Mouse (Mus musculus): ENCODE measurements around the gene Pno1. TPM values are rescaled to one million over a fixed set of nuclear protein-coding genes. Genes with fewer than 3 reads are reported as not detected.
"Not testable (repeated sequence)": the region's sequence is repeated elsewhere in the genome, so short reads cannot be mapped to it uniquely, and the experiment has no call there.

Pno1 gene
- total RNA-seq (2021): 10 to 100 TPM; 32.9 to 34.7 TPM

GRCm38 (mm10) chr11:17211258-17212140 lies at the start of gene Pno1:
Gene Pno1, minus strand, starts transcription at chr11:17211568.
- peak; percentile 95 to 97 for DNase-seq
- intact Hi-C loops (cut with DNase I): loop anchor here (1.0 to 10.0 kb wide), 6 partner anchors 45 to 707 kb away; partner anchors contain the start of genes C1d, Cnrip1, Fbxo48 and Plek

- intact Hi-C loops (cut with DNase I): loop anchor here (2.0 to 5.0 kb wide), 3 partner anchors 47 to 751 kb away; partner anchors contain the start of genes Pno1 and Sec61g
- no peak for DNase-seq
These were observed 46.5 kb upstream of the Pno1 start for GRCm38 (mm10) chr11:17257861-17258260.

DNA sequence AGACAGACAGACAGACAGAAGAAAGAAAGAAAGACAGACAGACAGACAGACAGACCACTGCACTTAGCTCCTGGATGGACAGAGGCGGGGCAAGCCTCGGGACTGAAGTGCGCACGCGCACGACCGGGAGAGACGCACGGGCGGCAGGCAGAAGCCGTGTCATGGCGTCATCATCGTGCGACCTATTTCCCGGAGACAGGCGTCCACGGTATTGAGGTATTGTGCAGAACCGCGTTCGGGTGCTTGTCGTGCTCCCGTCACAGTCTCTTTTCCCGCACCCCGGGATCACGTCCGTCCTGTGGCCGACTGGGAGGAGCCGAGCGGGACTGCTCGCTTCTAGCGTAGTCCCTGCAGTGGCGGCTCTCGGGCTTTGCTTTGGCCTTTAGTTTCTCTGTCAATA lies 46.1 kb upstream of the Pno1 start, which contains the start of gene C1d:
Gene C1d (plus strand): TSS at position 137 of the 400 bp plus-strand sequence.
- intact Hi-C loops (cut with DNase I): loop anchor here (2.0 to 5.0 kb wide), 3 partner anchors 47 to 750 kb away; partner anchors contain the start of genes Pno1 and Sec61g
- peak; percentile 94 to 95 for DNase-seq

DNA sequence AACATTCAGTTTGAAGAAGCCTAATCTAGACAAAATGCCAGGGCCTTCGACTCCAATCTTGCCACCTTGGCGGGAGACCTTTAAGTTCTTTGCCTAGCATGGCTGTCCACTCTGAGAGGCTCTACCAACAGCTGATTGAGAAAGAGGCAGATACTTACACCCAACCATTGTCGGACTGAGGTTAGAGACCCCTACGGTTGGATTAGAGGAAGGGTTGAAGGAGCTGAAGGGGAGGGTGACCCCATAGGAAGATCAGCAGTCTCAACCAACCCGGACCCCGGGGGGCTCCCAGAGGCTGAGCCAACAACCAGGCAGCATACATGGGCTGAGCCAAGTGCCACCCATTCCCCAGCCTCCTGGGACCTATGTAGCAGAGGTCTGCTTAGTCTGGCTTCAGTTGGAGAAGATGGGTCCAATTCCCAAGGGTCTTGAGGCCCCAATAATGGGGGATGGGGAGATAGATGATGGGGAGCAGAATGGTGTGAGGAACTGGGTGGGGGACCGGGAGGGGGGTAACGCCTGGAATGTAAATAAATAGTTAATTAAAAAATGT lies 45.5 kb upstream of the Pno1 start:
- peak in 1 of 2 experiments; percentile 3 for DNase-seq
- intact Hi-C loops (cut with DNase I): loop anchor here (2.0 to 5.0 kb wide), 3 partner anchors 46 to 750 kb away; partner anchors contain the start of genes Pno1 and Sec61g

DNA sequence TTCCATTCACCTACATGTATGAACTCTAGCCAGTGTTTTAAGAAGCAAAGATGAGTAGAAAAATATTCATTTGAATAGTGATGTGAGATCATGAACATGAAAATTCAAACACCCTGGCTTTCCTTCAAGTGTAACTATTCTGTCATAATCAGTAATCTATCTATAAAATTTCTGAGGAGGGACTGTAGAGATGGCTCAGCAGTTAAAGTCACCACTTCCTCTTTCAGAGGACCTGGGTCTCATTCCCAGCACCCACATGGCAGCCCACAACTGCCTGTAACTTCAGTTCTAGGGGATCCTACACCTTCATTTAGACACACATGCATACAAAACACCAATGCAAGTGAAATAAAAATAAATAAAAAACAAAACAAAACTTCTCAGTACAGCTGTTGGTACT lies 37.3 kb upstream of the Pno1 start:
- intact Hi-C loops (cut with DNase I): no loop called here
- no peak for DNase-seq

DNA sequence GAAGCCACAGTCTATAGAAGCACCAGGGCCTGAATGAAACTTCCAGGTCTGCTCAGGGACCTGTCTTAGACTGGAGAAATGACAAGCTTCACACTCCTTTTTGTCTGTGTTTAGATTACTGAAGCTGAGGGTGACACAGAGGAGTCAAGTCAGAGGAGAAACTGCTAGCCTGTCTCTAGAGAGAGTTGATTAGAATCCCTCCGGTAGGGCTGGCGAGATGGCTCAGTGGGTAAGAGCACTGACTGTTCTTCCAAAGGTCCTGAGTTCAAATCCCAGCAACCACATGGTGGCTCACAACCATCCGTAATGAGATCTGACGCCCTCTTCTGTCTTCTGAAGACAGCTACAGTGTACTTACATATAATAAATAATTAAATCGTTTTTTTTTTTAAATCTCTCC lies 27.2 kb upstream of the Pno1 start:
- DNase-seq; intact Hi-C loops (cut with DNase I): not testable (repeated sequence)

- no peak for DNase-seq
These were observed 25.2 kb upstream of the Pno1 start for GRCm38 (mm10) chr11:17236449-17237037.

DNA sequence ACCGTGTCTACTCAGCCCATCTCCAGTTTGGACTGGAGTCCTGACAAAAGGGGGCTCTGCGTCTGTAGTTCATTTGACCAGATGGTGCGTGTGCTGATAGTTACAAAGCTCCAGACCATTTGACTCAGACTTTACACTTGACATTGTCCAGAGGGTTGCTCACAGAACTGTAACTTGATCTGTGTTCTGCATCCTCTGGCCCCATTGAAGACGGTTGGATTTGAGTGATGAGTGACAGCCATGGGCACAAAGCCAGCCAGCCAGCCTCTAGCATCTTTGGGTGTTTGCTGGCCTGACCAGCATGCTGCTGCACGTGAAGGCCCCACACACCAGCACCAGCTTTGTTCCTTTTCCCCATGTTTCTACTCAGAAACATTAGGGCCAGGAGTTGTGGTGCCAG lies 21.4 kb upstream of the Pno1 start:
- no peak for DNase-seq

More at GRCm38 (mm10) chr11:17236449-17237037, 25.2 kb upstream of the Pno1 start:
- intact Hi-C loops (cut with DNase I): no loop called here

GRCm38 (mm10) chr11:17221126-17221525 lies 9.8 kb upstream of the Pno1 start:
- intact Hi-C loops (cut with DNase I): no loop called here
- no peak for DNase-seq

More for the DNA sequence above, 21.4 kb upstream of the Pno1 start:
- intact Hi-C loops (cut with DNase I): no loop called here

DNA sequence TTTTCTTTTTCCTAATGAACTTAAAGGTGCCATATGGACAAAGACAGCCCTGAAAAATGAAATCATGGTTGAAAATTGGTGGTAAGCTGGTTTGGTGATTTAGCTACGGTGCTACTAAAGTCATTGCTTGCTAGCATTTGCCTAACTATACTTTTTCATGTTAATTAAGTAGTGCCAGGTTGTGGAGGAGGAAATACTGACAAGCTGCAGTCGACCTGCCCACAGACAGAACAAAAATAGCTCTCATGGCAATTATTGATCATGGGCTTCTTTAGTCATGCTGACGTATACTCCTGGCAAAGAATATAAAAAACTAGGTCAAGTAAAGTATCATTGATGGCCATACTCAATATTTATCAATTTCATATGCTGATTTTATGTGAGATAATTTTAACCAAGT lies 4.1 kb upstream of the Pno1 start:
- intact Hi-C loops (cut with DNase I): loop anchor here (10.0 kb wide), 1 partner anchor 711 kb away; the partner anchor contains the start of gene Sec61g
- no peak for DNase-seq

- DNase-seq: no peak
- intact Hi-C loops (cut with DNase I): loop anchor here (5.0 to 10.0 kb wide), 3 partner anchors 161 to 708 kb away; partner anchors contain the start of genes Cnrip1, Plek and Sec61g
These were observed 1.6 kb upstream of the Pno1 start for GRCm38 (mm10) chr11:17212903-17213509.

GRCm38 (mm10) chr11:17212141-17212495 lies 750 bp upstream of the Pno1 start:
- no peak for DNase-seq
- intact Hi-C loops (cut with DNase I): loop anchor here (5.0 to 10.0 kb wide), 3 partner anchors 160 to 707 kb away; partner anchors contain the start of genes Cnrip1, Plek and Sec61g

- intact Hi-C loops (cut with DNase I): no loop called here
- no peak for DNase-seq
These were observed 8.9 kb downstream of the Pno1 start for GRCm38 (mm10) chr11:17202481-17202880.

- intact Hi-C loops (cut with DNase I): no loop called here
- DNase-seq: no peak
These were observed 10.4 kb downstream of the Pno1 start for GRCm38 (mm10) chr11:17200936-17201335.

- intact Hi-C loops (cut with DNase I): no loop called here
- DNase-seq: no peak
These were observed 11.4 kb downstream of the Pno1 start for GRCm38 (mm10) chr11:17199840-17200501.

GRCm38 (mm10) chr11:17199170-17199569 lies 12.2 kb downstream of the Pno1 start:
- intact Hi-C loops (cut with DNase I): no loop called here
- no peak for DNase-seq

DNA sequence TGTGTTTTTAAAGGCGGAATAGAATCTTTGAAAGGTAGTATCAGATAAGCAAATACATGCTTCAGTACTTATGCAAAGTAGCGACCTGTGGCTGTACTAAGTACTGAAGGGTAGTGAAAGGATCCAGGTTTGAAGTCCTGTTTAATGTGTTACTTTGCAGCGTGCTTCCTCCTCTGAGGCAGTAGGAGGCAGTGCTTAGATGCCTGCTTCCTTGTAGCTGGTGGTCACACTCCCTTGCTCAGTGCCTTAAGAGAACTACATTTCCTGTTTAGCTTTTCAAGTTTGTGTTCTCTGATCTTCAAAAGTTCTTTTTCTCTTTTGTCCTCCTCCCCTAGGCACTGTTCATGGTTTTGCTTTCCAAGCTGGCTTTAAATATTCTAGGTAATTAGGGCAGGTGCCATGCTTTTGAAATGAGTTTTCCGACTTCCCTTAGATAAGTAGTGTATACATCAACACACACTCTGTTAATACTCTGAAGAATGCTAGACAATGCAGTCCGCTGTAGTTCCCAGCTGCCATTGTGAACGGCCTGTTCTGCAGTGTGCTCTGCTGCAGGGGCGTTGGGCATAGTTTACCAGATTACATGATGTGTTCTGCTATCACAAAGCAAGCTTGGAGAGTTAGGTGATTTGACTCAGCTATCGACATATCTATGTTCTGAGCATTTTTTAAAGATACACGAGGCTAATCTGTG lies 19.1 kb downstream of the Pno1 start:
- intact Hi-C loops (cut with DNase I): no loop called here
- DNase-seq: no peak

GRCm38 (mm10) chr11:17188786-17189185 lies 22.6 kb downstream of the Pno1 start:
- intact Hi-C loops (cut with DNase I): no loop called here
- no peak for DNase-seq

DNA sequence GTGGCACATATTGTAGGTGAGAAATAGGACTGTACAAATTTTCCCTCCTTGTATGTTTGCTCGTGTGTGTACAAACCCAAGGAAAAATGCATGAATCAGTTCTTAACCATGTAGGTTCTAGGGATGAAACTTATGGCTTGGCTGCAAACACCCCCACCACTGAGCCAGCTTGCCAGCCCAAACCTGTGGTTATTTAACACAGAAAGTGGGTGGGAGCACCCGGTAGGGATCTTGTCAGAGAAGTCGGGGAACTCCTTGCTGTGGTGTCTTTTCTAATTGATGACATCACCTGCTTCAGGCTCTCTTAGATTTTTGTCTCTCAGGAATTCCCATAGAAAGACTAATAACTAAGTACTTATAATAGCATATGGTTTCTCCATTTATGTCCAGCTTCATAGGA lies 23.7 kb downstream of the Pno1 start:
- no peak for DNase-seq
- intact Hi-C loops (cut with DNase I): no loop called here

Measured in heart, postnatal 36 days (tissue).